Mouse (Mus musculus) c-Kit-positive CD71-positive TER-119-negative erythroid progenitor cells, embryonic 14.5 days (primary cell): Measurements from ENCODE around the gene Dnah10.
A peak's percentile ranks its signal among the peaks of the same experiment; 100 is the strongest.

Experiments
- DNase-seq: peaks from one replicate; pipeline ENCODE4 v3.0.0-alpha.2; 2013; ENCODE audit warnings: low read depth

Dnah10 gene

GRCm38 (mm10) chr5:124868981-124869380 lies 144.1 kb downstream of the Dnah10 start:
- peak; percentile 28 for DNase-seq

DNA sequence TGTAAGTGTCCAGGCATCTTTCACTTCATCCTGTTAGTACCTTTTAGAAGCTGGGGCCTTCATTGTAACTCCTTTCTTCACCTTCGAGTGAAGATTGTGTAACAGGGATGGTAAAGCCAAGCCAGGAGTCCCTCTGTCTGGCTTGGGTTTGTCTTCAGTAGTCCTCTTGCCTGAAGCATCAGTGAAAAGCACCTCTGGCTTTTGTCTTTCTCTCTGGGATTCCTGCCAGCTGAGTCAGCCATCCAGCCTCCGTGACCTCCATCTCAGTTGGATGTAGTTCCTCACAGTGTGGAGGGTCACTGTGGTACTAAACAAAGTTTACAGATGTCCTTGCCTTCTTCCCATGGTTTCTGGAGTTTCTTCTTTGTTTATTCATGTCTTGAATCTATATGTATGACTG lies 147.1 kb downstream of the Dnah10 start:
- no peak for DNase-seq

GRCm38 (mm10) chr5:124873096-124873495 lies 148.2 kb downstream of the Dnah10 start:
- no peak for DNase-seq

DNA sequence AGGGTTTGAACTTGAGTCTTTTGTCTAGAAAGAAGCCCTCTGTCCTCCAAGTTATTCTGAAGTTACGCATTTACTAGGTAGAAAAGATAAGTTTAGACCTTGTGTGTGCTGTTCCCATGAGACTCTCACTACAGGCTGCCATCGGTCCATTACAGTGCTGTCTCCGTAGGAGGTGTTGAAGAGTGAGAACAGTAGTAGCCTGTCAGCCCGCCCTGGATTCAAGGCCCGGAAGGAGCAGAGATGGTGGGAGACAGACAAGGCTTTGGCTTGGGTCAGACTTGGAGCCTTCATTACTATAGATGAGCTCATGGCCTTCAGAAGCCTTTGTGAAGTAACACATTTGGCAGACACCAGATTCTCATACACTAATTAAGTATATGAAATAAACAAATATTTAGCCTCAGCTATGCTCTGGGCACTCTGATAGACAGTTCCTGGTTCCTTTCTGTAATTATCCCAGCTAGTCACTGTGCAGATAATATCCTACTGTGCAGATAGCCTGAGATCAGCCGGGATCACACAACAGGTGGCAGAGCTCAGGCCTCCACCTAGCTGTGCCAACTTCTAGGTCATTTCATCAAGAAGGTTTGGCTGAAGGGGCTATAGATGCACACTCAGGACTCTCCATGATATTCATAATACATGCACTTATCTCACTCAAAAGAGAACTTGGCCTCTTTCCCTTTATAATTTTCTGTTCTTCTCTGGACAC lies 149.2 kb downstream of the Dnah10 start:
- DNase-seq, result no peak

- no peak for DNase-seq
Measured at GRCm38 (mm10) chr5:124879251-124879650, 154.4 kb downstream of the Dnah10 start.

DNA sequence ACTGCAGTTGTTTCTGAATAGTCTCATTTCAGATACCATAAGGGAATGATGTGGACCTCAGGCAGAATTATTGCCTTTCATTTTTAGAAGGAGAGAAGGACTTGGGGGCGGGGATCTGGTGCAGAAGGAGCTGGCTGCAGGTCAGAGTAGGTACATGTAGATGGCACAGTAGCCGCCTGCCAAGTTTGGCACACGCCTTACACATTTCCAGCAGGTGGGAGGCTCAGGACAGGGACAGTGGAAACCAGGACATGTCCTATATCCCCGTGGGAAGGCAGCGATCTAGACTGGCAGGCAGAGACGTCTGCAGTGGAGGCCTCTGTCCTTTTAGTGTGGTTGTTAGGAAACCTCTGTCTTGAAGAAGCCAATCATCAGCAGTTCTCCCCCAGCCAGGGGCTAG lies 154.9 kb downstream of the Dnah10 start:
- DNase-seq, result no peak

- no peak for DNase-seq
Measured at GRCm38 (mm10) chr5:124883877-124884276, 159.0 kb downstream of the Dnah10 start.
